Comparison of ENCODE assay signal across 8 mouse cellular contexts in genomic region chr10:60262386-60262785, GRCm38 (mm10). TPM values are rescaled to one million over a fixed set of nuclear protein-coding genes. Genes with fewer than 3 reads are reported as not detected.
DNase-seq lines count a peak whose midpoint lies in the region; ATAC-seq and TF ChIP-seq lines count a peak whose summit lies in the region.

No protein-coding gene starts in this region.

- no peak overlapping the region for H3K27ac ChIP-seq in liver, embryonic 11.5 days (ENCODE audit: low read depth, low read length)
- peak overlapping the region; percentile 51; the same call in 1 of the 2 replicates for H3K27ac ChIP-seq in forebrain, embryonic 10.5 days
- peak overlapping the region; percentile 77 for H3K27ac ChIP-seq in heart, embryonic 15.5 days
- H3K27ac ChIP-seq in lung, embryonic 14.5 days (ENCODE audit: low read depth): peak overlapping the region; percentile 63; the same call in 1 of the 2 replicates
- H3K27ac ChIP-seq in olfactory bulb, adult 2 months (ENCODE audit: insufficient read depth, low read depth, low read length): peak overlapping the region; percentile 47
- no peak overlapping the region for H3K27ac ChIP-seq in thymus, adult 2 months (ENCODE audit: control insufficient read depth, insufficient read depth, low read length)

- H3K4me1 ChIP-seq in liver, embryonic 11.5 days (replicated peaks; ENCODE audit: control insufficient read depth, insufficient read depth, low read length): no peaks in the 10 kb centered on the region
- peaks cover 13% of the 10 kb centered on the region for H3K4me1 ChIP-seq in forebrain, embryonic 10.5 days
- peaks cover 26% of the 10 kb centered on the region for H3K4me1 ChIP-seq in heart, embryonic 15.5 days (replicated peaks)
- peaks cover 7% of the 10 kb centered on the region; the same call in 1 of the 2 replicates for H3K4me1 ChIP-seq in lung, embryonic 14.5 days (ENCODE audit: insufficient read depth)
- peaks cover 22% of the 10 kb centered on the region for H3K4me1 ChIP-seq in olfactory bulb, adult 2 months (ENCODE audit: control insufficient read depth, insufficient read depth, low read length)
- peaks cover 18% of the 10 kb centered on the region for H3K4me1 ChIP-seq in thymus, adult 2 months (replicated peaks; ENCODE audit: control insufficient read depth, insufficient read depth, low read length)

- TF ChIP-seq POLR2A in olfactory bulb, adult 2 months (IDR thresholded peaks at IDR 0.05; ENCODE audit: insufficient read depth, low read depth, low read length): no peak
- no peak for TF ChIP-seq POLR2A in thymus, adult 2 months (IDR thresholded peaks at IDR 0.05; ENCODE audit: control insufficient read depth, extremely low read depth, insufficient read depth, low read length, poor library complexity)

- H3K9ac ChIP-seq in liver, embryonic 11.5 days (ENCODE audit: low read depth, low read length): no peak overlapping the region
- H3K9ac ChIP-seq in heart, embryonic 15.5 days: no peak overlapping the region
- no peak overlapping the region for H3K9ac ChIP-seq in lung, embryonic 14.5 days

- 56% methylated on average over 3 of the region's 3 CpGs for WGBS in liver, embryonic 11.5 days
- WGBS in forebrain, embryonic 10.5 days: 71% methylated on average over 3 of the region's 3 CpGs
- 18% methylated on average over 3 of the region's 3 CpGs for WGBS in heart, embryonic 15.5 days
- 24% methylated on average over 3 of the region's 3 CpGs for WGBS in lung, embryonic 14.5 days
- WGBS in olfactory bulb, adult 2 months: 25% methylated on average over 3 of the region's 3 CpGs
- 0% methylated on average over 3 of the region's 3 CpGs for WGBS in thymus, adult 2 months

- no peak for ATAC-seq in liver, embryonic 11.5 days (replicated peaks; ENCODE audit: low FRiP score)
- peak; percentile 83 for ATAC-seq in heart, embryonic 15.5 days (replicated peaks; ENCODE audit: insufficient number of reproducible peaks, insufficient read depth, low FRiP score, low read depth)
- peak; percentile 92 for ATAC-seq in lung, embryonic 14.5 days (ENCODE audit: insufficient read depth)

- no peaks in the 10 kb centered on the region for H3K9me3 ChIP-seq in liver, embryonic 11.5 days (ENCODE audit: control insufficient read depth, low read length)
- H3K9me3 ChIP-seq in forebrain, embryonic 10.5 days: no peaks in the 10 kb centered on the region
- H3K9me3 ChIP-seq in heart, embryonic 15.5 days (replicated peaks): no peaks in the 10 kb centered on the region
- H3K9me3 ChIP-seq in lung, embryonic 14.5 days (ENCODE audit: low read depth, low read length): no peaks in the 10 kb centered on the region

- no peaks in the 10 kb centered on the region for H3K36me3 ChIP-seq in liver, embryonic 11.5 days (ENCODE audit: control insufficient read depth, insufficient read depth, low read length)
- no peaks in the 10 kb centered on the region for H3K36me3 ChIP-seq in forebrain, embryonic 10.5 days (replicated peaks)
- no peaks in the 10 kb centered on the region for H3K36me3 ChIP-seq in heart, embryonic 15.5 days
- no peaks in the 10 kb centered on the region for H3K36me3 ChIP-seq in lung, embryonic 14.5 days (ENCODE audit: insufficient read depth)
- no peaks in the 10 kb centered on the region for H3K36me3 ChIP-seq in thymus, adult 2 months (ENCODE audit: control insufficient read depth, insufficient read depth, low read length)

- H3K4me3 ChIP-seq in liver, embryonic 11.5 days (ENCODE audit: low read depth, low read length): no peak overlapping the region
- no peak overlapping the region for H3K4me3 ChIP-seq in forebrain, embryonic 10.5 days
- no peak overlapping the region for H3K4me3 ChIP-seq in heart, embryonic 15.5 days
- no peak overlapping the region for H3K4me3 ChIP-seq in lung, embryonic 14.5 days (ENCODE audit: low read depth, low read length)
- H3K4me3 ChIP-seq in olfactory bulb, adult 2 months (ENCODE audit: insufficient read depth, low read depth, low read length): no peak overlapping the region
- no peak overlapping the region for H3K4me3 ChIP-seq in thymus, adult 2 months (ENCODE audit: control insufficient read depth, insufficient read depth, low read length)

- H3K27me3 ChIP-seq in liver, embryonic 11.5 days (replicated peaks; ENCODE audit: control insufficient read depth, insufficient read depth, low read length): no peaks in the 10 kb centered on the region
- no peaks in the 10 kb centered on the region for H3K27me3 ChIP-seq in forebrain, embryonic 10.5 days (ENCODE audit: poor library complexity, severe bottlenecking)
- H3K27me3 ChIP-seq in heart, embryonic 15.5 days: no peaks in the 10 kb centered on the region
- no peaks in the 10 kb centered on the region for H3K27me3 ChIP-seq in lung, embryonic 14.5 days (ENCODE audit: insufficient read depth, low read length)
- no peaks in the 10 kb centered on the region for H3K27me3 ChIP-seq in thymus, adult 2 months (ENCODE audit: control insufficient read depth, insufficient read depth, low read length)

- TF ChIP-seq CTCF in lung, embryonic 14.5 days (IDR thresholded peaks at IDR 0.05; ENCODE audit: low read depth): no peak
- TF ChIP-seq CTCF in olfactory bulb, adult 2 months (IDR thresholded peaks at IDR 0.05; ENCODE audit: insufficient read depth, low read depth, low read length): no peak
- TF ChIP-seq CTCF in thymus, adult 2 months (IDR thresholded peaks at IDR 0.05; ENCODE audit: borderline replicate concordance, control insufficient read depth, extremely low read depth, insufficient read depth, low read length, poor library complexity): 0 out of 2 replicates have a peak, but pooled peaks have one; percentile 24

- peak; percentile 72 for DNase-seq in liver
- no peak for DNase-seq in liver, embryonic 11.5 days (ENCODE audit: low spot score)
- DNase-seq in forebrain, embryonic 10.5 days (ENCODE audit: extremely low spot score, low spot score): no peak
- DNase-seq in kidney, postnatal 14 days: peak; percentile 92
- DNase-seq in lung, embryonic 14.5 days: peak; percentile 94
- DNase-seq in thymus, adult 2 months: peak; percentile 81

- H3K4me2 ChIP-seq in liver, embryonic 11.5 days: no peak overlapping the region
- no peak overlapping the region for H3K4me2 ChIP-seq in heart, embryonic 15.5 days
- no peak overlapping the region for H3K4me2 ChIP-seq in lung, embryonic 14.5 days

RNA-seq across cellular contexts. Expression of gene Psap, which starts 15.0 kb away (rescaled TPM):
- 57.0 and 59.8 TPM in 2 replicates for polyA plus RNA-seq in liver, embryonic 11.5 days (2014; fragmentation: Nextera tagmentation; extraction: Ambion mirVana)
- 51.8 and 68.7 TPM in 2 replicates for polyA plus RNA-seq in forebrain, embryonic 10.5 days (2016; fragmentation: Nextera tagmentation; extraction: Ambion mirVana)
- 118 and 142 TPM in 2 replicates for polyA plus RNA-seq in heart, embryonic 15.5 days (2015; fragmentation: Nextera tagmentation; extraction: Ambion mirVana)
- polyA plus RNA-seq in lung, embryonic 14.5 days (2014; fragmentation: Nextera tagmentation; extraction: Ambion mirVana): 73.5 and 74.0 TPM in 2 replicates
- 231 and 580 TPM in 2 replicates for polyA plus RNA-seq in olfactory bulb, adult 2 months (2012; ENCODE audit: insufficient read depth, insufficient read length, low replicate concordance, missing spikeins)
- 1,527 and 1,921 TPM in 2 replicates for polyA plus RNA-seq in thymus, adult 2 months (2012; rRNA removed)

RNA-seq across cellular contexts. Expression of gene Chst3, which starts 43.3 kb away (rescaled TPM):
- polyA plus RNA-seq in liver, embryonic 11.5 days (2014; fragmentation: Nextera tagmentation; extraction: Ambion mirVana): 0.48 and 0.60 TPM in 2 replicates
- 2.1 and 2.4 TPM in 2 replicates for polyA plus RNA-seq in forebrain, embryonic 10.5 days (2016; fragmentation: Nextera tagmentation; extraction: Ambion mirVana)
- 0.62 and 1.0 TPM in 2 replicates for polyA plus RNA-seq in heart, embryonic 15.5 days (2015; fragmentation: Nextera tagmentation; extraction: Ambion mirVana)
- polyA plus RNA-seq in lung, embryonic 14.5 days (2014; fragmentation: Nextera tagmentation; extraction: Ambion mirVana): 2.1 TPM in 2 replicates
- polyA plus RNA-seq in olfactory bulb, adult 2 months (2012; ENCODE audit: insufficient read depth, insufficient read length, low replicate concordance, missing spikeins): not detected in 2 replicates
- 2.1 and 4.5 TPM in 2 replicates for polyA plus RNA-seq in thymus, adult 2 months (2012; rRNA removed)

Comparison
In these comparisons a context has a peak if more than half of its experiments do, and no peak if none do; other contexts are left out.
1. DNase-seq: peak in liver (single experiment), kidney, postnatal 14 days (single experiment), lung, embryonic 14.5 days (single experiment) and thymus, adult 2 months (single experiment); none in liver, embryonic 11.5 days (single experiment) and forebrain, embryonic 10.5 days (single experiment).
2. H3K27ac ChIP-seq: peak in forebrain, embryonic 10.5 days (single experiment), heart, embryonic 15.5 days (single experiment), lung, embryonic 14.5 days (single experiment) and olfactory bulb, adult 2 months (single experiment); none in liver, embryonic 11.5 days (single experiment) and thymus, adult 2 months (single experiment).